Mouse (Mus musculus): ENCODE measurements at regions not wholly inside any gene's neighbourhood (a gene's known extent, or its start where the extent isn't known, plus 50 kb on each side); places are given as distances from the start of the nearest gene placed in this dataset.

- H3K4me2 ChIP-seq (ENCODE audit: insufficient read depth, low read depth, poor library complexity, severe bottlenecking), result no peak overlapping the region
- H3K4me1 ChIP-seq (ENCODE audit: control insufficient read depth in 1 of 2, insufficient read depth in 2 of 2), result no peaks in the 10 kb centered on the region
- H3K4me3 ChIP-seq (replicated peaks in 1 of 3; ENCODE audit: low read depth in 2 of 3, low read length in 2 of 3, poor library complexity in 1 of 3), result no peak overlapping the region
- dilution Hi-C loops (cut with MboI; ENCODE audit: extremely low pct_ligation_motif_present, extremely low pct_unique_long_range_greater_than_20kb, low sequenced_read_pairs), result no loop called here
- no peaks in the 10 kb centered on the region for H3K36me3 ChIP-seq (replicated peaks in 1 of 2; ENCODE audit: control insufficient read depth in 1 of 2, insufficient read depth in 1 of 2, low read length in 1 of 2)
- peaks cover 71% of the 10 kb centered on the region for H3K9me3 ChIP-seq (replicated peaks; ENCODE audit: low read length)
- H3K79me2 ChIP-seq (replicated peaks; ENCODE audit: control insufficient read depth, extremely low read depth, insufficient read depth, poor library complexity, severe bottlenecking), result no peaks in the 10 kb centered on the region
- no peaks in the 10 kb centered on the region for H3K27me3 ChIP-seq (replicated peaks)
- in situ Hi-C loops (cut with MboI; ENCODE audit: low pct_ligation_motif_present, low pct_unique_long_range_greater_than_20kb, low sequenced_read_pairs), result no loop called here
- H3K9ac ChIP-seq (ENCODE audit: insufficient read depth, low read depth), result no peak overlapping the region
- no peak for DNase-seq (ENCODE audit: extremely low read depth)
- TF ChIP-seq RCOR1 (conservative IDR thresholded peaks at IDR 0.05; ENCODE audit: low read depth, low read length) (no peak), SMC3 (IDR thresholded peaks at IDR 0.05; ENCODE audit: low read depth, low read length) (no peak), SIN3A (IDR thresholded peaks at IDR 0.05; ENCODE audit: low read length) (no peak), GABPA (IDR thresholded peaks at IDR 0.05; ENCODE audit: insufficient replicate concordance, low read depth, low read length) (no peak), BHLHE40 (IDR thresholded peaks at IDR 0.05; ENCODE audit: low read depth, low read length) (no peak), KAT2A (IDR thresholded peaks at IDR 0.05; ENCODE audit: insufficient replicate concordance, low read length) (no peak), MXI1 (IDR thresholded peaks at IDR 0.05; ENCODE audit: low read depth, low read length) (no peak), NELFE (IDR thresholded peaks at IDR 0.05; ENCODE audit: low read depth, low read length) (no peak), JUND (conservative IDR thresholded peaks at IDR 0.05; ENCODE audit: low read depth, low read length) (no peak), CTCF (conservative IDR thresholded peaks at IDR 0.05 in 1 of 2, IDR thresholded peaks at IDR 0.05 in 1 of 2; ENCODE audit: low read depth in 2 of 2, low read length in 2 of 2) (no peak), POLR2A (IDR thresholded peaks at IDR 0.05; ENCODE audit: low read depth, low read length) (no peak), MAX (IDR thresholded peaks at IDR 0.05; ENCODE audit: low read length) (no peak), ETS1 (conservative IDR thresholded peaks at IDR 0.05; ENCODE audit: low read depth, low read length) (no peak), ZKSCAN1 (IDR thresholded peaks at IDR 0.05; ENCODE audit: borderline replicate concordance, low read depth, low read length) (no peak), NRF1 (IDR thresholded peaks at IDR 0.05; ENCODE audit: low read depth, low read length) (no peak), MAZ (IDR thresholded peaks at IDR 0.05; ENCODE audit: low read depth, low read length) (no peak), MEF2A (IDR thresholded peaks at IDR 0.05; ENCODE audit: borderline replicate concordance, low read depth, low read length) (no peak), JUN (IDR thresholded peaks at IDR 0.05; ENCODE audit: insufficient read depth, low read depth, low read length) (no peak)
- H3K27ac ChIP-seq (ENCODE audit: insufficient read depth, low read depth), result no peak overlapping the region
Measured at GRCm38 (mm10) chr7:95992033-95992516, 179.0 kb upstream of the Tenm4 start.

DNA sequence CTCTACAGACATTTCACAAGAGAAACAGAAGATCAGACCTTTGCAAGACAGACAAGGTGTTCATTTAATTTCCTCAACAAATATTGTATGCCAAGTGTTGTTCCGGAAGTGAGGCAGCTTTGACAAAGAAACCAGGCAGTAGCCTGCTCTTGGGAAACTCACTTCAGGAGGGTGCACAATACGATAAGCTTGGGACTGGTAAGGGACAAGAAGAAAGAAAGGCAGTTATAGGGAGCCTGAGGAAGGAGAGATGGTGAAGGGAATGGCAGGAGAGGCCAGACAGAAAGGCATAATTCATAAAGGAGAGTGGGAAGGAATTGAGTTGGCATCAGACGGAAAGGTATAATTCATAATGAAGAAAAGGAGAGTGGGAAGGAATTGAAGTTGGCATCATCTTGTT lies 178.5 kb upstream of the Tenm4 start:
- Histone ChIP-seq H3K9ac (ENCODE audit: insufficient read depth, low read depth) (no peak overlapping the region), H3K4me3 (replicated peaks in 1 of 3; ENCODE audit: low read depth in 2 of 3, low read length in 2 of 3, poor library complexity in 1 of 3) (no peak overlapping the region), H3K4me1 (ENCODE audit: control insufficient read depth in 1 of 2, insufficient read depth in 2 of 2) (no peaks in the 10 kb centered on the region), H3K4me2 (ENCODE audit: insufficient read depth, low read depth, poor library complexity, severe bottlenecking) (no peak overlapping the region), H3K27me3 (replicated peaks) (no peaks in the 10 kb centered on the region), H3K36me3 (replicated peaks in 1 of 2; ENCODE audit: control insufficient read depth in 1 of 2, insufficient read depth in 1 of 2, low read length in 1 of 2) (no peaks in the 10 kb centered on the region), H3K9me3 (replicated peaks; ENCODE audit: low read length) (peaks cover 68% of the 10 kb centered on the region), H3K27ac (ENCODE audit: insufficient read depth, low read depth) (no peak overlapping the region), H3K79me2 (replicated peaks; ENCODE audit: control insufficient read depth, extremely low read depth, insufficient read depth, poor library complexity, severe bottlenecking) (no peaks in the 10 kb centered on the region)
- no peak for TF ChIP-seq USF1 (IDR thresholded peaks at IDR 0.05; ENCODE audit: low read depth, low read length)
- TF ChIP-seq JUND (conservative IDR thresholded peaks at IDR 0.05; ENCODE audit: low read depth, low read length), result no peak
- TF ChIP-seq USF2 (conservative IDR thresholded peaks at IDR 0.05; ENCODE audit: low read depth, low read length), result no peak
- TF ChIP-seq MXI1 (IDR thresholded peaks at IDR 0.05; ENCODE audit: low read depth, low read length), result no peak
- no peak for TF ChIP-seq HCFC1 (IDR thresholded peaks at IDR 0.05; ENCODE audit: low read depth, low read length)
- in situ Hi-C loops (cut with MboI; ENCODE audit: low pct_ligation_motif_present, low pct_unique_long_range_greater_than_20kb, low sequenced_read_pairs), result no loop called here
- DNase-seq (ENCODE audit: extremely low read depth), result no peak
- dilution Hi-C loops (cut with MboI; ENCODE audit: extremely low pct_ligation_motif_present, extremely low pct_unique_long_range_greater_than_20kb, low sequenced_read_pairs), result no loop called here
